Mouse (Mus musculus) layer of hippocampus, adult 11-12 months (tissue): ENCODE measurements at regions not wholly inside any gene's neighbourhood (a gene's known extent, or its start where the extent isn't known, plus 50 kb on each side); places are given as distances from the start of the nearest gene placed in this dataset.
A peak's percentile ranks its signal among the peaks of the same experiment; 100 is the strongest.
"Not testable (repeated sequence)": the region's sequence is repeated elsewhere in the genome, so short reads cannot be mapped to it uniquely, and the experiment has no call there.

Source experiments
- DNase-seq: peaks from one replicate; pipeline ENCODE4 v3.0.0; 2022; ENCODE audit warnings: low spot score

- DNase-seq: no peak
Measured at GRCm38 (mm10) chr6:63044984-63045383, 210.7 kb upstream of the Grid2 start.

GRCm38 (mm10) chr6:63064576-63064975 is 191.1 kb upstream of the Grid2 start:
- not testable (repeated sequence) for DNase-seq

GRCm38 (mm10) chr6:63088225-63088624 is 167.5 kb upstream of the Grid2 start:
- no peak for DNase-seq

GRCm38 (mm10) chr6:63128834-63129233 is 126.8 kb upstream of the Grid2 start:
- DNase-seq: not testable (repeated sequence)

- DNase-seq: no peak
Measured at GRCm38 (mm10) chr6:63149300-63149699, 106.4 kb upstream of the Grid2 start.

- peak; percentile 2 for DNase-seq
Measured at GRCm38 (mm10) chr6:63180210-63180609, 75.5 kb upstream of the Grid2 start.
